Mouse (Mus musculus) gastrocnemius, postnatal 36 days (tissue): ENCODE measurements around the gene Pgm3. TPM values are rescaled to one million over a fixed set of nuclear protein-coding genes. Genes with fewer than 3 reads are reported as not detected.
"Not testable (repeated sequence)": the region's sequence is repeated elsewhere in the genome, so short reads cannot be mapped to it uniquely, and the experiment has no call there.

Source experiments
- DNase-seq, 2 experiments: peaks; one replicate each; pipeline ENCODE4 v3.0.0; 2022
- intact Hi-C: fragments of 180-260 bp; cut with DNase I; formaldehyde crosslinking; loops from one replicate; pipeline ENCODE4 v1.15.1; 2025
- long read RNA-seq, 2 experiments: library from polyadenylated mRNA; stranded (forward); transcript quantifications; one replicate each; pipeline ENCODE4 v2.0.0; 2021
- total RNA-seq, 2 experiments: library from RNA; stranded (reverse); gene quantifications; 2 replicates each; pipeline ENCODE4 v1.2.3; 2021

The Pgm3 gene
- 1 to 10 TPM; 3.3 to 4.1 TPM for total RNA-seq
- long read RNA-seq, experiment 1, transcript Pgm3-201 (13 exons, 2,666 nt): major isoform, 9 of 9 reads
- long read RNA-seq, experiment 1, partial matches to known transcripts: 0 of 9 reads
- long read RNA-seq, experiment 1, other reads (novel, unspliced or antisense): 0 of 9 reads
- long read RNA-seq, experiment 2, transcript Pgm3-201 (13 exons, 2,666 nt): major isoform, 5 of 5 reads
- long read RNA-seq, experiment 2, partial matches to known transcripts: 0 of 5 reads
- long read RNA-seq, experiment 2, other reads (novel, unspliced or antisense): 0 of 5 reads

DNA sequence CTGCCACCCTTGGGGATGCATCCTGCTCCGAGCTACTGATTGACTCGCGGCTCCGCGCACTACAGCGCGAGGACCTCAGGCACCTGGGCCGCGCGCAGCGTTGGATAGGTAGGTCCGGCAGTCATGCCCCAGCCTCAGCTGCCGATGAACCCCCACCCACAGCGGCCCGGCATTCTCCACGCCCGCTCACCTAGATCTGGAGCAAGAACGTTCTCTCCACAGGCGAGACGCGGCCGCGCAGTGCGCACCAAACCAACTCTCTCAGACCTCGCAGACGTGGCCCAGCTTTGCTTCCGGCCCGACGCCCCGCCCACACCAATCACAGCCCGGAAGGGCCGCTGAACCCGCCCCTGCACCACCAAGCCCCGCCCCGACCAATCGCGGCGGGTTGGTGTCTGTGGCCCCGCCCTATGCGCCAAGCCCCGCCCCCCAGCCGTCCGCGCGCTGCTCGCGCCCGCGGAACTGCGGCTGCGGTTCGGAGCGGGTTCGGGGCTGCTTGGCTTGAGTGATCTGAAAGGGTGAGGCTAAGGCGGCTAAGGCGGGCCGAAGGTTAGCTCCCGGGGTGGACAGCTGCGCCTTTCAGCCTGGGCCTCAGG, at the start of gene Pgm3, which contains the start of gene Rwdd2a:
TSS of gene Pgm3 (minus strand) at position 303 of the 596 bp plus-strand sequence.
TSS of gene Rwdd2a (plus strand) at position 452 of the 596 bp plus-strand sequence.
- intact Hi-C loops: loop anchor here (5.0 to 10.0 kb wide), 2 partner anchors 104 to 827 kb away; partner anchors contain the start of genes Dop1a and Ibtk

DNA sequence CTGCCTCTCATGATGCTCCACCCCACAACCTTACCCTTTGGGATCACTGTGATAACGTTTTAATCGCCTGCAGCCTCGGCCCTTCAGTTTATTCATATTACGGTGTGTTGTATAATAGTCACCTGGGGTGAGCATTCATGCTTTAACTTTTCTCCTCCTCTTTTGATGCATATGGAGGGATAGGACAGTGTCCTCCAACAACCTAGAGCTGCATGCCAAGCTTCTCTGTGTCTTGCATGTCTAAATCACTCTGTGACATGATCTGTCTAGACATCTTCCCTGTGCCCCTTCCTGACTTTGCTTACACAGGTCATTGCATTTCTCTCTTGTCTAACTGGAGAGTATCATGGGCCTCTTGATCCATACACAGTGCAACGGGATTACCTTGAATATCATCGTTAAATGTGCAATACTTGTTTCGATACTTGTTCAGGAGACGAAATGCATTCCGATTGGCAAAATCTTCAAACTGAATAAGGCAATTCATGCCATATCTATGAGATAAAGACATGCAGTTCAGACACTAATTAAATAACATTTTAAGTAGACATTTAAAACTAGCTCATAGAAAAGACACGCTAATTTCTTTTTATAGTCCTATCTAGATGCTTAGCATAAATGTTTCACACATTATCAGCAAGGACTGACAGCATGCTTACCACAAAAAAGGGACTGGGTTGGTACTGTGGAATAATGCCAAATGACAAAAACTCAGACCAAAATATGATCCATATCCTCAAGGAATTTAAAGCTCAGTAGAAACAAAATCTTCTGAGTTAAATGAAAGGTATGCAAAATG, 47.9 kb upstream of the Pgm3 start:
- intact Hi-C loops: no loop called here
- DNase-seq: no peak

More for the DNA sequence above, at the start of gene Pgm3, which contains the start of gene Rwdd2a:
- peak; percentile 93 to 97 for DNase-seq

DNA sequence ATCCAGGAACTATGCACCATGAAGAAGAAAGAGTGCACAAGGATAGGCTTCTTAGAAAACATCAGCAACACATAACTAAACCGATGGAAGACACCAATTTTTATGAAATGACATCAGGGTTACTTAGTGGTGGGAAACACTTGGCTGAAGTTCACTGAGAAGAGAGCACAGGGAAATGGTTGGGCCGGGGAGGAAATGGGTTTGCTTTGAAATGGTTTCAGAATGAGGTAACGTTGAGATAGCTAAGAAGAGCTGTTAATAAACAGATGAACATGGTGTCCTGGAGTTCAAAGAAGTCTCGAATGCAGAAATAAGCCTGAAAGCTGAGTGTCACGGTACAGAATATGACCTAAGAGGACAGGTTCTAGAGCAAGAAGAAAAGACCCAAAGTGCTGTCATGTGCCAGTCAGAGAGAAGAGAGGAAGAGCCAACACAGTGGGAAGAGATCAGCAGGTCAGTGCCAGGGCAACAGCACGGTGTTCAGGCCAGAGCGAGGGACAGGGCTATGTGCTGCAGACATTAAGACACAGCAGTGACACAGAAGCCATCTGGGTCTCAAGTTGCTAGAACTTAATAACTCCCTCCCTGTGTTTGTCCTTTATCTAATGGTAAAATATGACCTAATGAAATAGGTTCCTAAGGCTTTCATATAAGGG, 46.3 kb upstream of the Pgm3 start:
- intact Hi-C loops: no loop called here
- DNase-seq: no peak

DNA sequence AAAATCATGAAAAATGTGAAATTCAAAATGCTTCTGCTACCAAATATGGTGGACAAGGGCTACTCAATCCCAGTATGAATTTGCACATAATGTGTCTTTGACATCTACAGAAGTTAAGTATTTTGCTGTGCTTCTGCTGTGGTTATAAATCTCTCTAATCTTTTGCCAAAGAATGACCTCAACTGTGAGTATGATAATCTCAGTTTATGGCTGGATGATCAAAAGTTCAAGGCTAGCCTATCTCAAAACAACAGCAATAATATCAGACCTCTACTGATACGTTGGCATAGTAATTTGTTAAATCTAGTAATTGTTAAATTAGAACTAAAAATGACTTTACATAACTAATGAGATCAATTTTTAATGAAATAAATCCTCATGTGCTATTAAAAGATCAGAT, 44.1 kb upstream of the Pgm3 start:
- DNase-seq: no peak
- intact Hi-C loops: no loop called here

DNA sequence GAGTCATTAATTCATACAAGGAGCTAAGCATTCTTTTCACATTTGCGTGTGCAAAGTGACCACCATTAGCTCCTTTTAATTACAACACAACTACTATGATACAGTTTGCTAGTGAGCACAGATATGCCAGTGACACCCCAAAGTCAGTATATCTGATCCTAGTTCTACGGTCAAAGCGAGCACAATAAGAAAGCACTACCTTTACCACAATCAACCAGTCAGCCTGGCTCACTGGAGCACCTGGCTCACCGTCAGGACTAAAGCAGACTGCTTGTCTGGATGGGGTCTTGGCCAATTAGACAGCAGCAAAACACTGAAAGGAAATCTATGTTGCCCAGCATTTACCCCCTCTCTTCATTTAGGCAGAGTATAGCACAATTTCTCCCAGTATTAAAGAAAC, 40.4 kb upstream of the Pgm3 start:
- DNase-seq: no peak
- intact Hi-C loops: no loop called here

DNA sequence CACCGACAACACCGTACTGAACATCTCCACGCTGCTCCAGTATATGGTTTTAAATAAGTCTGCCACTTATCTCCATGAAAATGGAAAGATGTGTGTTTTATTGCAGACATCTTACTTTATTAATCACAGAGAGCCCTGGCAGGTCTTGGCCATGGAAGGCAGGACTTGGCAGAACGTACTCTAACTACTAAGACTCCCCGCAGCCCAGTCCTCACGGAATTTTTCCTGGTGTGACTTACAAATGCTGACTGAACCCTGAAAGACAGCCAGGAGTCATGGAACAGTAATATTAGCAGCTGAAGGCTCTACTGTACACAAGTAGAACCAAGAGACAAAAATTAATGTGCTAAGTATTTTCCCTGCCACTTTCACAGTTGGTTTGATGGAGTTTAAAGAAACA, 34.1 kb upstream of the Pgm3 start:
- intact Hi-C loops: no loop called here
- no peak for DNase-seq

DNA sequence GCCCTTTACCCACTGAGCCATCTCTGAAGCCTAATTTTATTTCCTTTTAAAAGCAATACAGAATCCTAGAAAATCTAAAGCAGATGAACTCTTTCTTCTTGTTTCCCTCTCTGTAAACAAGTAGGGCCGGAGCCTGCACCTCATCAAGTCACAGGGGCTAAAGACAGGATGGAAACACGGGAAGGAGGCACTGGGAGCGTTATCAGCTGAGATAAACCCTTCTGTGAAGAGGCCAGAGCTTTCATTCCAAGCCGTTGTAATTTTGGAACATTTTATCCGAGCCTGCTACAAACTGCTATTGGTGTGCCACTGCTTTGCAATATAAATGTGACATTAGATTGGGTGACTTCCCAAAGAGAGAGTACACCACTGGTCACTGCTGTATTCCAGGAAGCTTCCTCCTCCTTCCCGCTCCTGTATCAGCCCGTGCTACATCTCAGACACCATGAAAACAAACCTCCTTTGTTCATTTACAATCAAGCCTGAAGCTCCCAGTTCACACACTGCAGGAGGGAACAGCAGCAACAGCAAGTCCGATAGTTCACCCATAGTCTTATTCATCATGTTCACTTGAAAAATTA, 28.2 kb upstream of the Pgm3 start:
- no peak for DNase-seq
- intact Hi-C loops: no loop called here

DNA sequence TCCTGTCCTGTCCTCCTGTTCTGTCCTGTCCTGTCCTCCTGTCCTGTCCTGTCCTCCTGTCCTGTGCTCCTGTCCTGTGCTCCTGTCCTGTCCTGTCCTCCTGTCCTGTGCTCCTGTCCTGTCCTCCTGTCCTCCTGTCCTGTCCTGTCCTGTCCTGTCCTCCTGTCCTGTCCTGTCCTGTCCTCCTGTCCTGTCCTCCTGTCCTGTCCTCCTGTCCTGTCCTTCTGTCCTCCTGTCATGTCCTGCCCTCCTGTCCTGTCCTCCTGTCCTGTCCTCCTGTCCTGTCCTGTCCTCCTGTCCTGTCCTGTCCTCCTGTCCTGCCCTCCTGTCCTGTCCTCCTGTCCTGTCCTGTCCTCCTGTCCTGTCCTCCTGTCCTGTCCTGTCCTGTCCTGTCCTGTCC, 25.3 kb upstream of the Pgm3 start:
- DNase-seq, intact Hi-C loops: not testable (repeated sequence)

DNA sequence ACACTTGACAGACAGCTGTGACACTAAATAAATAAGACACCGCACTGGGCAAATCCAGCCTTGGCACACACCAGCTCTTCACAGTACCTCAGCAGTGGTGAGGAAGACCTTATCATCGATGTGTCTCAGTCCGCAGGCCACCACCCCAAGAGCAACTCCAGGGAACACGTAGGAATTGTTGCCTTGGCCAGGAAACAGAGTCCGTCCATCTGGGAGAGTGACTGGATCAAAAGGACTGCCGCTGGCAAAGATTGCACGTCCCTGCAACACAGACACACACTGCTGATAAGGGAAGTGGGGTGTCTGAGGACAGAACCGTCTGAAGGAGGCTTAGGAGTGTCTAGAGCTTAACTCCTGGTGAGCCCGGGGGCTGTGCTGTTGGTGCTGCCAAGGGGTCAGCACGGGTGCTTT, 22.7 kb upstream of the Pgm3 start:
- not testable (repeated sequence) for DNase-seq
- intact Hi-C loops: loop anchor here (5.0 kb wide), 1 partner anchor 208 kb away; no protein-coding TSS in a partner anchor

DNA sequence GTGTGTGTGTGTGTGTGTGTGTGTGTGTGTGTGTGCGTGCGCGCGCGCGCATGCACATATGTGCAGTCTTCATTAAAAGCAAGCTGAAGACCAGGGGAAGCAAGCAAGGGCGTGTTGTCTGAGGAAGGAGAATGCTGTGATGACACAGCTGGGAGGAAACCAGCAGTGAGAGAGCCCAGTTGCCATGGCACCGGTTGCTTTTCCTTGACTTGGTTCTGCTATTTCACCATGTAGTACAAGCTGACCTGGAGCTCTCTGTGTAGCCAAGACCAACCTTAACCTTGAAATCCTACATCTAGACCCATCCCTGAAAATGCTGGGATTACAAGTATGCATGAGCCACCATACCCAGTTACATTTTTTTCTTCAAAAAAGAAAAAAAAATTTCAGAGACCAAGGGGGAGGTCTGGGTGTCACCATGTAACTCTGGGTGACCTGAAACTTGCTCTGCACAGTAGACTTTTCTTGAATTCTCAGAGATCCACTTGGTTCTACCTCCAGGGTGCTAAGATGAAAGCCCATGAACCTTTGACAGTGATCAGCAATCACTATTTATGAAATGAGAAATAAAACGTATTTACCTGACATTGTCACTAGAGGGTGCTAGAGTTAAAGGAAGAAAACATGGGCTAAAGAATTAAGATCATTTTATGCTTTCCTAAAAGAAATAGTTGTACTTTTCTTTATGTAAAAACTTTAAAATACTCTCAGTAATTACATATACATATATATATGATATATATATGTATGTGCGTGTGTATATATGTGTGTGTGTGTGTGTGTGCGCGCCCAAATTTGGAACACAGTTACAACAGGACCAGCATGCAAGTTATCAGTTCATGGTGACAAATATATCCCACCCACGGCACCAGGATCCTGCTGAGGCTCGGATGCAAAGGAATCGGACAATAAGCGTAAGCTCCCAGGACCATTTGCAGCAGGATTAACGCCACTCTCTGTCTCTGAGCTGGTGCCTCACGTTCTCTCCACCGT, 21.3 kb upstream of the Pgm3 start:
- no peak for DNase-seq
- intact Hi-C loops: loop anchor here (5.0 kb wide), 1 partner anchor 209 kb away; no protein-coding TSS in a partner anchor

DNA sequence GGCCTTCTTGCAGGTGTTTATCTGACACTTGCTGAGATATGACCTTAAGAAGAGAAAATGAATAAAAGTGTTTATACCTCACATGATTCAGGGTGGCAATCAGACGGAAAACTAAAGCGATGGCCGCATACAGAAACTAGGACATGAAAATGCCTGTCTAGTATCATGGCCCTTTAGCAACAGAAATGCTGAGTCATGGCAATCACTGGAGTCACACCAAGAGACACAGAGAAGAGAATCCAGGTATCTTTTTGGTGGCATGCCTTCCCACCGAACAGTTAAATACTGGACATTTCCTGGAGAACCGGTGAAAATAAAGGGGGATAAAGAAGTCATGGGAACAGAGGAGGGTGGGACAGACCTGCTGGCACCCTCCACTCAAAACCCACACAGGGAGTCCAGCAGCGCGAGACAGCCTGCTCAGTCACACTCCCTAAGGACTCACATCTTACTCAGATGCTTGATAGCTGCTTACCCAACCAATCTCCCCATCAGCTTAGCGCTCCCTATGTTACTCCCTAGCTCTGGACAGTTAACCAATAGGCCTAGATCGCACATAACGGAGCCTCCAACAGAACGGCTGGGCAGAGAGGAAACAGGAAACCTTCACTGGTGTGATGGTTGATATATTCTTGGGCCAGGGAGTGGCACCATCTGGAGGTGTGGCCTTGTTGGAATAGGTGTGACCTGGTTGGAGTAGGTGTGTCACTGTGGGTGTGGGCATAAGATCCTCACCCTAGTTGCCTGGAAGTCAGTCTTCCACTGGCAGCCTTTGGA, 15.6 kb upstream of the Pgm3 start:
- intact Hi-C loops: no loop called here

DNA sequence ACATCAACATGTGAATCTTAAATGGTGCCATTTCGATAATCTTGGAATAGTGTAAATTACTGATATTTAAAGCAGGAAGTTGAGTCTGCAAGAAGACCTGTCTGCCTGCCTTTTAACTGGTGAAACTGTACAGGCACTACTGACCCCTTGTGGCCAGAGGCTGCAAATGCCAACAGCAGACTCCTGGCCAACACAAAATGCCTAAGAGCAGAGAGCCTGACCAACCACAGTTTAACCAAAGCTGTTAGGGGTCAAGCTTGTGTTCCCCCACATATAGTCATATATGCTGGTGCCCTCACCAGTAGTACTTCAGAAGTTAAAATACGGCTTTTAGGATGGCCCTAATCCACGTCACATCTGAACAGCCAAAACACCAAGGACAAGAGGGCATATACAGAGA, 12.1 kb upstream of the Pgm3 start:
- intact Hi-C loops: no loop called here

More for the DNA sequence above, 15.6 kb upstream of the Pgm3 start:
- no peak for DNase-seq

DNA sequence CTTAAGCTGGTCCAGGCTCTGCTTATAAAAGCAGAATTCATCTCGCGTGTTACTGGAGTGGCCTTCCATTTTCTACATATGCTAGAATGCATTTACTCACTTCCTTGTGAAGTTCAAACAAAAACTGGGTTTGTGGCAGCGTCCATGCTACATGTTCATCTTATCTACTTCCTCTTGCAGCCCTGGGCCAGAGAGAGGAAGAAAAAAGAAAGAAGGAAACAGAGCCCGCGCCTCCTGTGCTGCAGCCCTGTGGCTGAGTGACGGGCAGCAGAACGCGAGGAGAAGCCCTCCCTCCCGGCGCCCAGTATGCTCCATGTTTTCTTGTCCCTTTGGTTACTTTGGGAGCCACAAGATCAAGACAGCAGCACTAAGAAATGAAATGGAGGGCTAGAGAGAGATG, 8.0 kb upstream of the Pgm3 start:
- intact Hi-C loops: loop anchor here (10.0 kb wide), 1 partner anchor 835 kb away; the partner anchor contains the start of gene Ibtk
- DNase-seq: no peak

More for the DNA sequence above, 12.1 kb upstream of the Pgm3 start:
- peak; percentile 41 to 43 for DNase-seq

DNA sequence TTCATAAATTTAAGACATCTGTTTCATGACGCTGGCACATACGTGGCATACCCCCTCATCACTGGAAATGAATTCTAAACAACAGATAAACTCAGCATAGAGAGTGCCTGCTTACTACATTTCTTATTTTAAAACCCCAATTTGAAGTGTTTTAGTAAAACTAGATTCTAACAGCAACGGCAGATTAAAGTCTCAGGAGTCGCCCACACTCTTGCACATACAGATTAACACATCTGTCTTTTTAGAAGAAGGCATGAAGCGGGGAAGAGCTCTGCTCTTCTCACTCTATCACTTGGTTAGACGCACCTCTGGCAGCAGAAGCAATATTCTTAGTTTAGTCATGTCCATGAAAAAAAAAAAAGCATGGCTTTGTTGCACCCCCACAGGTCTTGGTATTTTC, 3.5 kb upstream of the Pgm3 start:
- no peak for DNase-seq
- intact Hi-C loops: loop anchor here (10.0 kb wide), 1 partner anchor 830 kb away; the partner anchor contains the start of gene Ibtk

DNA sequence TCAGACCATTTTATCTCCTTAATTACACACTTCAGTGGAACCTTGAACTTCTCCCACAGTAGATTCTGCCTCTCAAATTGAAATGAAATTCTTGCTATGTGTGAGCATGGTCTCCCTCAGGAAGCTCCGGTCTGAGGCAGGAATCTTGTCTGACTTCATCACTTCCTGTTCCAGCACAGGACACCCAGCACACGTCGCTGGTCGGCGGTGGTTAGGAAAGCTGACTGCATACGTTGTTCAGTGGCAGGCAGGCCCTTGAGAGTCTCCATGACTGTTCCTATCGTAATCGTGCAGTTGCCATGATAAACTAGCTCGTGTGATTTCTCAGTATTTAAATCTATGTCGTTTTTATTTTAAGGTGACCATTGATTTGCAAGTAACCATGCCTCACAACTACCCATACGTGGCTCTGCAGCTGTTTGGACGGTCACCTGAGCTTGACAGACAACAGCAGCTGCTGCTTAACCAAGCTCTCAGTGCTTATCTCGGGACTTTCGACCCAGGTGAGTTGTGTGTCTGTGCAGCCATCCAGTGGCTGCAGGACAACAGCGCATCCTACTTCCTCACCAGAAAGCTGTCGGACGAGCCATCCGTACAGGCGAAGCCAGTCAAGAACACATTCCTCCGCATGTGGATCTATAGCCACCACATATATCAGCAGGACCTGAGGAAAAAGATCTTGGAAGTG, 2.1 kb upstream of the Pgm3 start:
- DNase-seq: no peak
- intact Hi-C loops: loop anchor here (5.0 to 10.0 kb wide), 2 partner anchors 106 to 829 kb away; partner anchors contain the start of genes Dop1a and Ibtk

DNA sequence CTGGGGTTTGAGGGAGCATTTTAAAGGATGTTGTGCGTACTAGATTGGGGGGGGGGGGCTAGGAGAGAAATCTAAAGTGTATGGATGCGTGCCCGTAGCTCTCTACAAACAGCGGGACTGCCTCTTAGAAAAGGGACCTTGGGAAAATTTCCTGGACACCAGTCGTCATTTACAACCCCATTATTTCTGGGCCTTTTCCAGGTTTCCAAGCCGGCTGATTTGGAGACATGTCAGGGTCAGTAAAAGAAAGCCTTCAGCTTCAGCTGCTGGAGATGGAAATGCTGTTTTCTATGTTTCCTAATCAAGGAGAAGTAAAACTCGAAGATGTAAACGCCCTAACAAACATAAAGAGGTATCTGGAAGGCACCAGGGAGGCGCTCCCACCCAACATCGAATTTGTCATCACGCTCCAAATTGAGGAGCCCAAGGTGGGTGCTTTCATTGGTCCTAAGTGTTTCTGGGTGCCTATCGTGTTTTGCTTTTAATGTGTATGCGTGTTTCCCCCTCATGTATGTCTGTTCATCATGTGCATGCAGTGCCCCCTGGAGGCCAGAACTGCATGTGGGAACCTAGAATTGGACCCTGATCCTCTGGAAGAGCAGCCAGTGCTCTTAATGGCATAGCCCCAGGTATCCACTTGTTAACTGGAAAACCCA, 1.1 kb upstream of the Pgm3 start:
- peak; percentile 59 to 74 for DNase-seq
- intact Hi-C loops: loop anchor here (5.0 to 10.0 kb wide), 2 partner anchors 105 to 828 kb away; partner anchors contain the start of genes Dop1a and Ibtk

DNA sequence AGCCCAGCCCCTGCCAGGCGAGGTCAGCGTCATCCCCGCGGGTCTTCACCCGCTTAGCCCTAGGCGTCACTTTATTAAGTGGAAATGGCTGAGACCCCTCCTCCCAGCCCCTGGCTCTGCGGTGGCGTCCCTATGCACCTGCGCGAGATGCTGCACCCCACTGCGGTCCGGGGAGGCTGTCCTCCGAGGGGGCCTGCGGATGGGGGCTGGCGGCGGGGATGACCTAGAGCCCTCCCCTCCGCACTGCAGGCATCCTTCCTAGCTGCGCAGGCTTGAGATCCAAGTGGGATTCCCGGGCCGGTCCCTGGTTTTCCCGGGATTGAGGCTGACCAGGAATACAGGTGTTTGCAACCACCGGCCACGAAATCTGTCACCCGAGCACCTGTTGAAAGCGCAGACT, 554 bp upstream of the Pgm3 start:
- intact Hi-C loops: loop anchor here (5.0 to 10.0 kb wide), 2 partner anchors 105 to 827 kb away; partner anchors contain the start of genes Dop1a and Ibtk
- DNase-seq: no peak
